ENCODE assay signal across 8 mouse cellular contexts in the genomic region with DNA sequence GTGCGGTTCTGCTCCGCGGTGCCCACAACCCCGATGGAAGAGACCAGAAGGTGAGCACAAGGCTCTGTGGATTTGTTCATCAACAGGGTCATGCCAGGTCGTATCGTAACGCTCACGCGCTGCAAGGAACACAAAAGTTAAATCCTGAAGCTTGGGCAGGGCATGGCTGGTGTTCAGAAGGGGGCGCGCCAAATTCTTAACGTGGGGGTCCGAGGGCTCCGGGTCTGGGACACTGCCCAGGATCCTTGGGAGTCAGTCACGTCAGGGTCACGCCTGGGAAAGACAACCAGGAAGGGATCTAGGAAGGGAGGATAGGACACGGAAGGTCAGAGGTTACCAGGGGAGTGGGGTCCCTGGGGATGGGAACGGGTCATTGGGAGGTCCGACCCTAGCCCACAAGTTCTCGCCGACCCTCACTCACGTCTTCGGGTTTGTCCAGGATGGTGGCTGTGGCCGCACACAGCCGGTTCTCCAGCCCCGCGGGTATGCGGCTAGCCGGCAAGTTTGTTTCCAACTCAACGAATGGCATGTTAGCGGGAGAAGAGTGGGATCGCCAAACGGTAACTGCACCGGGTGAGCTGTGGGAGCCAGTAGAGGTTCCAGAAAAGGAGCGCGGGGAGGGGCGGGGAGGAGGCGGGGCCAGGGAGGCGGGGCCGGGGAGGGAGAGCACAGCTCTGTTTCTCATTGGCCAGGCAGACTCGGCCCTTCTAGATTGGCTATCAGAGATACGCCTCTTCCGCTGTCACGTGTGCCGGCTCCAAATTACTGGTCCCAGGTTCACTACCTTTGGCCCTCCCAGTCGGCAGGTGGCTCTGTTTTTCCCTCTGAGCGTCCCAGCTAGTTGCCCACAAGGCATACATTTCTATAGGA. TPM values are rescaled to one million over a fixed set of nuclear protein-coding genes. Genes with fewer than 3 reads are reported as not detected.
DNase-seq lines count a peak whose midpoint lies in the region; ATAC-seq and TF ChIP-seq lines count a peak whose summit lies in the region.

A gene (minus strand): TSS at position 620 of the 870 bp plus-strand sequence.

- peak; percentile 97 for ATAC-seq in forebrain, embryonic 15.5 days (replicated peaks)
- peak; percentile 96 for ATAC-seq in lung, embryonic 14.5 days (ENCODE audit: insufficient read depth)

- peak within 1 kb of the TSS; percentile 92 for H3K9ac ChIP-seq in ES-E14 (ENCODE audit: insufficient read depth, low read depth, low read length, poor library complexity, severe bottlenecking)
- peak within 1 kb of the TSS; percentile 63 for H3K9ac ChIP-seq in forebrain, embryonic 15.5 days (replicated peaks)
- peak within 1 kb of the TSS; percentile 65 for H3K9ac ChIP-seq in lung, embryonic 14.5 days

- H3K4me2 ChIP-seq in forebrain, embryonic 15.5 days (replicated peaks), result peak within 1 kb of the TSS; percentile 98
- peak within 1 kb of the TSS; percentile 98 for H3K4me2 ChIP-seq in lung, embryonic 14.5 days

- H3K27me3 ChIP-seq in forebrain, embryonic 15.5 days, result no peaks in the 10 kb centered on the region
- no peaks in the 10 kb centered on the region for H3K27me3 ChIP-seq in lung, embryonic 14.5 days (ENCODE audit: insufficient read depth, low read length)

- peaks cover 2% of the 10 kb centered on the region; the same call in 1 of the 2 replicates for H3K36me3 ChIP-seq in ES-E14 (ENCODE audit: control insufficient read depth, insufficient read depth, low read length, poor library complexity, severe bottlenecking)
- H3K36me3 ChIP-seq in forebrain, embryonic 15.5 days, result no peaks in the 10 kb centered on the region
- H3K36me3 ChIP-seq in lung, embryonic 14.5 days (ENCODE audit: insufficient read depth), result no peaks in the 10 kb centered on the region

- H3K9me3 ChIP-seq in ES-E14 (ENCODE audit: control insufficient read depth, insufficient read depth, low read depth, low read length), result no peaks in the 10 kb centered on the region
- H3K9me3 ChIP-seq in forebrain, embryonic 15.5 days, result no peaks in the 10 kb centered on the region
- no peaks in the 10 kb centered on the region for H3K9me3 ChIP-seq in lung, embryonic 14.5 days (ENCODE audit: low read depth, low read length)

- peak; percentile 92 for DNase-seq in ES-E14 (ENCODE audit: low read depth, low spot score)
- peak; percentile 93 for DNase-seq in cerebellum, adult 11-12 months
- DNase-seq in heart, postnatal 25 days (ENCODE audit: low spot score), result peak; percentile 64
- peak; percentile 83 to 88 for DNase-seq in layer of hippocampus, adult 2 months (ENCODE audit: low spot score in 2 of 2)
- peak; percentile 91 for DNase-seq in lung, embryonic 14.5 days
- DNase-seq in ovary, adult 18-20 months (ENCODE audit: low spot score), result peak; percentile 80
- DNase-seq in thymus, postnatal 0 days (ENCODE audit: low spot score), result peak; percentile 91

- in situ Hi-C loops in ES-E14 (cut with MboI; ENCODE audit: low sequenced_read_pairs in 2 of 2, unreplicated experiment in 2 of 2), result no loop called here

- under 1% methylated on average over 47 of the region's 47 CpGs for WGBS in forebrain, embryonic 15.5 days
- WGBS in lung, embryonic 14.5 days, result under 1% methylated on average over 47 of the region's 47 CpGs

- no peaks in the 10 kb centered on the region for H3K4me1 ChIP-seq in ES-E14 (ENCODE audit: control insufficient read depth in 2 of 2, insufficient read depth in 2 of 2, low read length in 2 of 2, poor library complexity in 1 of 2)
- H3K4me1 ChIP-seq in forebrain, embryonic 15.5 days, result peaks cover 14% of the 10 kb centered on the region
- no peaks in the 10 kb centered on the region for H3K4me1 ChIP-seq in lung, embryonic 14.5 days (ENCODE audit: insufficient read depth)

- intact Hi-C loops in heart, postnatal 25 days (cut with DNase I), result loop anchor here (5.0 kb wide), 1 partner anchor 59 kb away; no protein-coding TSS in a partner anchor

- peak within 1 kb of the TSS; percentile 94 to 99 for H3K4me3 ChIP-seq in ES-E14 (ENCODE audit: insufficient read depth in 1 of 2, low read depth in 1 of 2, low read length in 2 of 2, poor library complexity in 1 of 2, severe bottlenecking in 1 of 2)
- H3K4me3 ChIP-seq in forebrain, embryonic 15.5 days, result peak within 1 kb of the TSS; percentile 76
- H3K4me3 ChIP-seq in layer of hippocampus, adult 2 months, result peak within 1 kb of the TSS; percentile 75
- H3K4me3 ChIP-seq in lung, embryonic 14.5 days (ENCODE audit: low read depth, low read length), result peak within 1 kb of the TSS; percentile 64

- TF ChIP-seq CTCF in layer of hippocampus, adult 2 months (conservative IDR thresholded peaks at IDR 0.05), result peak; percentile 54
- TF ChIP-seq CTCF in lung, embryonic 14.5 days (IDR thresholded peaks at IDR 0.05; ENCODE audit: low read depth), result peak; percentile 34

- peak within 1 kb of the TSS; percentile 73; the same call in 1 of the 2 replicates for H3K27ac ChIP-seq in ES-E14 (ENCODE audit: insufficient read depth, low read depth, low read length, poor library complexity, severe bottlenecking)
- H3K27ac ChIP-seq in forebrain, embryonic 15.5 days (replicated peaks), result no peak within 1 kb of the TSS
- H3K27ac ChIP-seq in layer of hippocampus, adult 2 months, result peak within 1 kb of the TSS; percentile 85
- no peak within 1 kb of the TSS for H3K27ac ChIP-seq in lung, embryonic 14.5 days (ENCODE audit: low read depth)

TF ChIP-seq in ES-E14, 5 proteins besides CTCF, POLR2A, EP300 and RAD21:
- no peak for TF ChIP-seq ZC3H11A (IDR thresholded peaks at IDR 0.05; ENCODE audit: borderline replicate concordance, low read depth, low read length)
- TF ChIP-seq CHD2 (IDR thresholded peaks at IDR 0.05; ENCODE audit: low read depth, low read length), result no peak
- no peak for TF ChIP-seq ZNF384 (IDR thresholded peaks at IDR 0.05; ENCODE audit: low read depth, low read length)
- TF ChIP-seq MAFK (IDR thresholded peaks at IDR 0.05; ENCODE audit: insufficient read depth, low read depth, low read length), result no peak
- no peak for TF ChIP-seq HCFC1 (IDR thresholded peaks at IDR 0.05; ENCODE audit: borderline replicate concordance, insufficient read depth, low read length)
TF ChIP-seq in ES-E14: peak in this region for 0.

RNA-seq across cellular contexts. Expression of the gene that starts here (rescaled TPM):
- total RNA-seq in ES-E14 (2012; rRNA removed), result 79.3 and 84.4 TPM in 2 replicates
- 61.1 and 62.2 TPM in 2 replicates for polyA plus RNA-seq in forebrain, embryonic 15.5 days (2015; fragmentation: Nextera tagmentation; extraction: Ambion mirVana)
- 100 to 1,000 TPM in 1 of 2 experiments, 10 to 100 TPM in 1; 93.7 to 102 TPM for total RNA-seq in heart, postnatal 25 days (2021)
- 10 to 100 TPM; 42.3 to 46.4 TPM for total RNA-seq in layer of hippocampus, adult 2 months (2021)
- polyA plus RNA-seq in lung, embryonic 14.5 days (2014; fragmentation: Nextera tagmentation; extraction: Ambion mirVana), result 61.6 and 71.6 TPM in 2 replicates
- polyA plus RNA-seq in thymus, postnatal 0 days (2015; fragmentation: Nextera tagmentation; extraction: Ambion mirVana), result 131 and 132 TPM in 2 replicates

Comparison
In these comparisons a context has a peak if more than half of its experiments do, and no peak if none do; other contexts are left out.
1. H3K27ac ChIP-seq: peak in ES-E14 (single experiment) and layer of hippocampus, adult 2 months (single experiment); none in forebrain, embryonic 15.5 days (single experiment) and lung, embryonic 14.5 days (single experiment).
2. Peak in every context shown above with its lines, with median percentiles within 50 percentile points of each other: DNase-seq, H3K4me3 ChIP-seq and H3K9ac ChIP-seq.